ENCODE assay signal across 11 mouse cellular contexts in the genomic region with DNA sequence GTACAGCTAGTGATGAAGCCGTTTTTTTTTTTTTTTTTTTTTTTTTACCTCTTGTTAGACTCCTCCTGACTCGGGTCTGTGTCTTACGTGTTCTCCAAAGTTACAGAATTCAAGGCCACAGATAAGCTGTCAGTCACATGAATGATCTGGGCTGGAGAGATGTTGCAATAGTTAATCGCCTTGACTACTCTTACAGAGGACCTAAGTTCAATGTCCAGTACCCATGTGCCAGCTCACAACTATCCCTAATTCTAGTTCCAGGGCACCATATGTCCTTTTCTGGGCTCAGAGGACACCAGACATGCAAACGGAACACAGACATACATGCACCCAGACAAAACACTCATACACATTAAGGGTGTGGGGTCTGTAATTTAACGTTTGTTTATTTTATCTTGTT.
"Had no signal": no experiment of that assay in that cellular context is flagged by ENCODE, and none has a peak within 500 bp of the region (broad histone marks: within the 10 kb centered on the region; RNA-seq: fewer than 3 reads in every experiment).

No protein-coding gene starts in this region.

- H3K9me3 ChIP-seq: limb, embryonic 10.5 days; liver, embryonic 15.5 days; midbrain, embryonic 13.5 days; neural tube, embryonic 15.5 days had no signal

- H3K9ac ChIP-seq: liver, embryonic 15.5 days; midbrain, embryonic 13.5 days; neural tube, embryonic 15.5 days had no signal

- DNase-seq: kidney, postnatal 10 days; right cerebral cortex, adult 18-20 months; spleen, adult 18-20 months; thymus, adult 18-20 months; thymus, postnatal 14 days had no signal

- H3K27me3 ChIP-seq: liver, embryonic 15.5 days; midbrain, embryonic 13.5 days had no signal

- H3K36me3 ChIP-seq: limb, embryonic 10.5 days; liver, embryonic 15.5 days; midbrain, embryonic 13.5 days; neural tube, embryonic 15.5 days had no signal

- H3K4me2 ChIP-seq: liver, embryonic 15.5 days; midbrain, embryonic 13.5 days; neural tube, embryonic 15.5 days had no signal

- H3K4me3 ChIP-seq: left cerebral cortex, adult 2 months; limb, embryonic 10.5 days; liver, embryonic 15.5 days; midbrain, embryonic 13.5 days; neural tube, embryonic 15.5 days had no signal

- ATAC-seq: hindbrain, postnatal 0 days; midbrain, embryonic 13.5 days had no signal

- H3K27ac ChIP-seq: hindbrain, postnatal 0 days; left cerebral cortex, adult 2 months; limb, embryonic 10.5 days; liver, embryonic 15.5 days; midbrain, embryonic 13.5 days; neural tube, embryonic 15.5 days had no signal
